ENCODE assay signal across 15 mouse cellular contexts in genomic region chr7:64278526-64278925, GRCm38 (mm10).
"Had no signal": no experiment of that assay in that cellular context is flagged by ENCODE, and none has a peak within 500 bp of the region (broad histone marks: within the 10 kb centered on the region; RNA-seq: fewer than 3 reads in every experiment).

No protein-coding gene starts in this region.

- H3K4me3 ChIP-seq: megakaryocyte, embryonic 14.5 days; midbrain, embryonic 13.5 days; midbrain, embryonic 15.5 days; neural tube, embryonic 12.5 days; stomach, embryonic 15.5 days had no signal

- H3K27me3 ChIP-seq: midbrain, embryonic 13.5 days; midbrain, embryonic 15.5 days; neural tube, embryonic 12.5 days; stomach, embryonic 15.5 days had no signal

- H3K9me3 ChIP-seq: megakaryocyte, embryonic 14.5 days; midbrain, embryonic 13.5 days; midbrain, embryonic 15.5 days; neural tube, embryonic 12.5 days; stomach, embryonic 15.5 days had no signal

- ATAC-seq: midbrain, embryonic 13.5 days; midbrain, embryonic 15.5 days had no signal

- DNase-seq: lung, adult 18-20 months; lung, embryonic 14.5 days; lung, postnatal 10 days; lung, postnatal 4 days; right cerebral cortex, postnatal 14 days; thymus, adult 2 months; thymus, postnatal 25 days; thymus, postnatal 4 days had no signal

- H3K9ac ChIP-seq: lung, embryonic 14.5 days; midbrain, embryonic 13.5 days; midbrain, embryonic 15.5 days; neural tube, embryonic 12.5 days; stomach, embryonic 15.5 days had no signal

- H3K4me2 ChIP-seq: lung, embryonic 14.5 days; midbrain, embryonic 11.5 days; midbrain, embryonic 13.5 days; midbrain, embryonic 15.5 days; neural tube, embryonic 12.5 days; stomach, embryonic 15.5 days had no signal

- H3K36me3 ChIP-seq: midbrain, embryonic 13.5 days; midbrain, embryonic 15.5 days; neural tube, embryonic 12.5 days; stomach, embryonic 15.5 days had no signal

- H3K27ac ChIP-seq: midbrain, embryonic 13.5 days; midbrain, embryonic 15.5 days; neural tube, embryonic 12.5 days; stomach, embryonic 15.5 days; stomach, postnatal 0 days had no signal

- H3K4me1 ChIP-seq: midbrain, embryonic 13.5 days; midbrain, embryonic 15.5 days; stomach, embryonic 15.5 days had no signal
